Mouse (Mus musculus) E14TG2a.4 (cell line): ENCODE data around the gene Eva1c.
A peak's percentile ranks its signal among the peaks of the same experiment; 100 is the strongest.

Experiments used
- H3K27me3 ChIP-seq: 2 replicates; pipeline ENCODE4 v1.6.1; 2014; ENCODE audit warnings: low read length, control low read depth; ENCODE audit not compliant: insufficient read depth
- H3K36me3 ChIP-seq: 2 replicates; pipeline ENCODE4 v1.6.1; 2014; ENCODE audit warnings: low read length, control low read depth; ENCODE audit not compliant: insufficient read depth
- H3K4me1 ChIP-seq: replicated peaks from 2 replicates; pipeline ENCODE4 v1.6.1; 2014; ENCODE audit warnings: low read depth, low read length, control low read depth
- H3K4me3 ChIP-seq: replicated peaks from 2 replicates; pipeline ENCODE4 v1.5.1; 2014; ENCODE audit warnings: mild to moderate bottlenecking, low read length
- H3K9me3 ChIP-seq: 2 replicates; pipeline ENCODE4 v1.6.1; 2014; ENCODE audit warnings: low read length, control low read depth
- CTCF ChIP-seq: conservative IDR thresholded peaks from 2 replicates; pipeline ENCODE4 v1.5.1; 2014; ENCODE audit warnings: low read length
- NANOG ChIP-seq: IDR thresholded peaks from 2 replicates; pipeline ENCODE4 v1.6.1; 2014; ENCODE audit warnings: borderline replicate concordance, low read length, mixed read lengths
- POU5F1 ChIP-seq: IDR thresholded peaks from 2 replicates; pipeline ENCODE4 v1.6.1; 2014; ENCODE audit warnings: low read length, borderline replicate concordance

The Eva1c gene

GRCm38 (mm10) chr16:90903300-90903699, 76.8 kb downstream of the Eva1c start:
- peaks cover 6% of the 10 kb centered on the region for H3K9me3 ChIP-seq
- H3K4me3 ChIP-seq = no peak overlapping the region
- H3K36me3 ChIP-seq = no peaks in the 10 kb centered on the region
- H3K27me3 ChIP-seq = peaks cover 15% of the 10 kb centered on the region
- peaks cover 10% of the 10 kb centered on the region for H3K4me1 ChIP-seq
- no peak for TF ChIP-seq NANOG

GRCm38 (mm10) chr16:90907250-90907649, 80.7 kb downstream of the Eva1c start:
- Histone ChIP-seq H3K27me3 (peaks cover 45% of the 10 kb centered on the region), H3K4me1 (peaks cover 33% of the 10 kb centered on the region), H3K9me3 (peaks cover 6% of the 10 kb centered on the region), H3K4me3 (no peak overlapping the region), H3K36me3 (no peaks in the 10 kb centered on the region)
- TF ChIP-seq POU5F1 = no peak

- Histone ChIP-seq H3K27me3 (peaks cover 49% of the 10 kb centered on the region), H3K36me3 (no peaks in the 10 kb centered on the region), H3K4me3 (peak overlapping the region; percentile 39; the same call in 1 of the 2 replicates), H3K9me3 (no peaks in the 10 kb centered on the region), H3K4me1 (peaks cover 24% of the 10 kb centered on the region)
- TF ChIP-seq CTCF (no peak), NANOG (no peak), POU5F1 (no peak)
Measured at GRCm38 (mm10) chr16:90910855-90911533, 84.5 kb downstream of the Eva1c start.

- H3K4me1 ChIP-seq = peaks cover 24% of the 10 kb centered on the region
- peaks cover 51% of the 10 kb centered on the region for H3K27me3 ChIP-seq
- H3K4me3 ChIP-seq = no peak overlapping the region; the same call in 1 of the 2 replicates
- H3K36me3 ChIP-seq = no peaks in the 10 kb centered on the region
- H3K9me3 ChIP-seq = no peaks in the 10 kb centered on the region
- TF ChIP-seq NANOG (no peak), POU5F1 (no peak), CTCF (no peak)
Measured at GRCm38 (mm10) chr16:90911766-90912165, 85.2 kb downstream of the Eva1c start.

GRCm38 (mm10) chr16:90916040-90916481, 89.5 kb downstream of the Eva1c start:
- TF ChIP-seq NANOG (no peak), CTCF (no peak), POU5F1 (no peak)

GRCm38 (mm10) chr16:90917156-90917555, 90.6 kb downstream of the Eva1c start:
- Histone ChIP-seq H3K4me1 (no peaks in the 10 kb centered on the region), H3K9me3 (peaks cover 12% of the 10 kb centered on the region), H3K27me3 (peaks cover 26% of the 10 kb centered on the region), H3K4me3 (no peak overlapping the region), H3K36me3 (no peaks in the 10 kb centered on the region)
- TF ChIP-seq NANOG (no peak), POU5F1 (no peak), CTCF (no peak)

More at GRCm38 (mm10) chr16:90916040-90916481, 89.5 kb downstream of the Eva1c start:
- peaks cover 12% of the 10 kb centered on the region for H3K9me3 ChIP-seq
- no peak overlapping the region for H3K4me3 ChIP-seq
- H3K36me3 ChIP-seq = no peaks in the 10 kb centered on the region
- peaks cover 35% of the 10 kb centered on the region for H3K27me3 ChIP-seq
- peaks cover 10% of the 10 kb centered on the region for H3K4me1 ChIP-seq

GRCm38 (mm10) chr16:90921471-90922159, 95.1 kb downstream of the Eva1c start:
- TF ChIP-seq POU5F1 (no peak), CTCF (no peak), NANOG (no peak)
- H3K4me3 ChIP-seq = no peak overlapping the region
- peaks cover 10% of the 10 kb centered on the region for H3K36me3 ChIP-seq
- peaks cover 13% of the 10 kb centered on the region for H3K4me1 ChIP-seq
- H3K9me3 ChIP-seq = peaks cover 12% of the 10 kb centered on the region
- peaks cover 14% of the 10 kb centered on the region for H3K27me3 ChIP-seq

- no peaks in the 10 kb centered on the region for H3K9me3 ChIP-seq
- no peak for TF ChIP-seq POU5F1
- TF ChIP-seq NANOG = no peak
- peak overlapping the region; percentile 52 for H3K4me3 ChIP-seq
- H3K27me3 ChIP-seq = no peaks in the 10 kb centered on the region
- H3K4me1 ChIP-seq = peaks cover 25% of the 10 kb centered on the region
- peaks cover 40% of the 10 kb centered on the region for H3K36me3 ChIP-seq
Measured at GRCm38 (mm10) chr16:90924606-90925370, 98.3 kb downstream of the Eva1c start.

GRCm38 (mm10) chr16:90925461-90925860, 98.9 kb downstream of the Eva1c start:
- peaks cover 47% of the 10 kb centered on the region for H3K36me3 ChIP-seq
- no peaks in the 10 kb centered on the region for H3K9me3 ChIP-seq
- peaks cover 25% of the 10 kb centered on the region for H3K4me1 ChIP-seq
- TF ChIP-seq POU5F1 (no peak), CTCF (peak; percentile 58)
- 0 out of 2 replicates have a peak overlapping the region, but pooled peaks have one; percentile 52 for H3K4me3 ChIP-seq
- no peaks in the 10 kb centered on the region for H3K27me3 ChIP-seq
